Mouse (Mus musculus): Measurements from ENCODE around the gene Gm17571.

The Gm17571 gene

DNA sequence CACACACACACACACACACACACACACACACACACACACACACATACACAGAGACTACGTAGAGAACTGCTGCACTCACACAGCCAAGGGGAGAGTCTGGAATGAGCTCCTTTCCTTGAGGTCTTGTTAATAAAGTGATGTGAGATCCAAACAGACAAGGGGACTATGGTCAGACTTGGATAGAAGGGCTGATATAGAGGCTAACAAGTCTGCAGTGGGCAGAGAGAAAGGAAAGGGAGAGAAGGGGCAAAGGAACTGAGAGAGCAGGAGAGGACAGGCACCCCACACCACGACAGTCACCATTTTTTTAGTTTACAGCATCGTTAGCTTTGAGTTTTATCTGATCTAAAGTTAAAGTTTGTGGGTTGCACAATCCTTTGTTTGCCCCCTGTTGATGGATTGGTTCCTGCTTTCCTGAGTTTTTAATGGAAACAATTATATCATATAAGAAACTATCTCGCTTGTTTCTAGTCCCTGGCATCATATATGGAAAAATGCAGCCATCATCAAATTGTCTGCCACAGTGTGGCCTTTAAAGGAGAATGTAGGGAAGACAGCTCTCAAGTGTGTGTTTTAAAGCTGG, at the start of gene Gm17571:
TSS of gene Gm17571 (minus strand) at position 51 of the 583 bp plus-strand sequence.
- DNase-seq (ENCODE audit: low spot score), result no peak

DNA sequence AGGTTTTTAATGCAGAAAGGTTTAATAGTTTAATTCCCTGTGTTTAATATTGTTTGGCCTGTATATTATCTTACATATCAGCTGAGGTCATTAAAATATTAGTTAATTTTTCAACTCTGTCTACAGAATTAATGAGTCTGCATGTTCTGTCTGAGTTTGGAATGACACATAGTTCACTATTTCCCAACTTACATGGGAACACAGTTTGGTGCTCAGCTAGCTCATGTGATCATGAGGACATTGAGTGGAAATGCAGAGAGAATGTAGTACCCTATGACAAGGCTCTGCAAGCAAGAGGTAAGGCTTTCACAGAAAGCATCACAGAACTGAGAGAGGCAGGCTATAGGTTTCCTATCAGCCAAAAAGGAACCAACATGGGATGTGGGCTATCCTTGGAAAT, 49.0 kb upstream of the Gm17571 start:
- DNase-seq (ENCODE audit: low spot score), result no peak

DNA sequence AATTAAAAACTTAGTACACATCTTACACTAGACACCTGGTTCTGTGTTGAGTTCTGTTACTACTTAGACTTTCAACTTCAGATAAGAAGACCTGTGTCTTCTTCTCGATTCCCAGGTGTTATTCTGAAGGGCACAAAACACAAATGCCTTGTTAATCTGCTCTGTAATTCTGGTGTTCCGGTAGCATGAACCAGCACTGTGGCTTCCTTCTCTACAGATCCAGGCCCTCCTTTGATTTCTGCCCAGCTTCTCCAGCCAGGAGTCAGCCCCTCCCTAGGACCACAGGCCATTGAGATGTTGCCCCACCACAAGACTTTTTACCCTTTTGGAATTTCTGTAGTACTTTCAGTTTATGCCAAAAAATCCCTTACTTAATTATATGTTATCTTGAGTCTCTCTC, 47.2 kb upstream of the Gm17571 start:
- DNase-seq (ENCODE audit: low spot score), result no peak

DNA sequence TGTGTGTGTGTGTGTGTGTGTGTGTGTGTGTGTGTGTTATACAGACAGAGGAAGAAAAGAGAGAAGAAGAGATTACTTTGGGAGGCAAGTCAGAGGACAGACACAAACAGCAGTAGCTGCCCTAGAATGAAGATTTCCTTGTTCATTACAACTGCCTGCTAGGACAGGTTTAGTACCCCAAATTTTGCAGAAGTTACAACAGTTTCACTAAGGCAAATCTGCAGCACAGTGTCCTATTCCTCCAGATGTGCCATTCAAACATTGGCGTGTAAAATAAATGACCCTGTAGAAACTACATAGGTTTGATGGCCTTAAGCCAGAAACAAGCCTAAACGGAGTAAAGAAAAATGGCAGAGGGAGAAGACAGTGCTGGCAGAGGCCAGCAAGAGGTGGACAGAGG, 46.3 kb upstream of the Gm17571 start:
- DNase-seq (ENCODE audit: low spot score), result no peak

DNA sequence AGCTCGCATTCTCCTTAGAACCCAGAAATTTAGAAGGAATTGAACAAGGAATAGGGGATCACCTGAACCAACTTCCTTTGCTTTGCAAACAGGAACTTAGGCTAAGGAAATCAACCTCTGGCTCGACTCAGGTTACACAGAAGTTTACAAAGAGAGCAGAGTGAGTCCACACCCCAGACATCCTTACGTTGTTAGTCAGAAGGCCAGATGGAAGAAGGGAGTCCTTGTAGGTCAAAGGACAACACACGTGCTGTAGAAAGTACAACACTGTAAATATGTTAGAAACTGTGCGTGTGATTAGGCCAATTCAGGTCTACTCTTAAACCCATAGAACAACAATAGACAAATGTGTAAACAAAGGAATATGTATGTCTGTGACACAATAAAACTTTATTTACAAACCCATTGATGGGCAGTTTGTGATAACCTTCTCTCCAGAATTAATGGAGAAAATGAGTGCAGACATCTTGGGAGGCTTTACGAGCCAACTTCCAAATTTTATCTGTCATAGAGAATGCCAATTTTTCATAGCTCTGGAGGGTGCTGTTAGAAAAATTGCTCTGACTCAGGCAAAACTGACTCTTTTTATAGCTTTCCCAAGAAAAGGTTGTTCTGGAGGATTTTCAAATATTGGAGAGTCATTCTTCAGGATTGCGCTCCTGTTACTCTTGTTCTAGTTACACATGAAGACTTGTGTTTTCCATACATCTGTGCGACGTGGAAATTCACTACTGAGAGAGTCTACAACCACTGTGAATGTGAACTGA, 45.5 kb upstream of the Gm17571 start:
- no peak for DNase-seq (ENCODE audit: low spot score)

DNA sequence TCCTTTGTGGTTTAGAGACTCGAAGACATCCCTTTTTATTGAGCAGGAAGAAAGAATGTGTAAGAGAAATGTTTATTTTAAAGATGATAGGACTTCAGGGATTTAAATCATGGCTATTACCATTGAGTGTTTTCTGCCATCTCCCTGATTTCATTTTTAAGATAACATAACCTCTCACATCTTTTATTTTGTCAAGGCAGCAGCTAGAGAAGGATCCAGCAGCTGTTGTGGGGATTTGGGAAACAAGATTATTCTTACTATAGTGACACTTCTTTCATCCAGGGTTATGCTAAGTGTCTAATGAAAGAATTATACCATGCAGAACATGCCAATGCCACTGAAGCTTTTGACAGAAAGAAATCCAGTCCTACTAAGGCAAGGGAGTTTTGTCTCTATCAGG, 44.6 kb upstream of the Gm17571 start:
- DNase-seq (ENCODE audit: low spot score), result no peak

DNA sequence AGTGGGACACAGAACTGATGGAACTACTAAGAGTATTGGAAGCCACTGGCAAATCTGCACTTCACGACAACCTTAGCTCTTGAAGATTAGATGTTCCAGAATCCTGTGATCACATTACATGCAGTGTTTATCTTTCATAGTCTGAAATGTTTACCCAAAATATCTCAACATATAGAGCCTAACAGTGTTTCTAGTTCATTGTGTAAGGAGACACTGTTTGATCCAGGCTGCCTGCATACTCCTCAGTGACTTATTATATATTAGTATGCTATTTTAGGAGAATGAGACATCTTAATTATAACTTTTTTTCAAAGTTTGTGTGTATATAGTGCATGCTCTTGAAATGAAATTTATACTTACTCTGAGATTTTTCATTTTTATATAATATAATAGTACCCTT, 39.4 kb upstream of the Gm17571 start:
- no peak for DNase-seq (ENCODE audit: low spot score)

DNA sequence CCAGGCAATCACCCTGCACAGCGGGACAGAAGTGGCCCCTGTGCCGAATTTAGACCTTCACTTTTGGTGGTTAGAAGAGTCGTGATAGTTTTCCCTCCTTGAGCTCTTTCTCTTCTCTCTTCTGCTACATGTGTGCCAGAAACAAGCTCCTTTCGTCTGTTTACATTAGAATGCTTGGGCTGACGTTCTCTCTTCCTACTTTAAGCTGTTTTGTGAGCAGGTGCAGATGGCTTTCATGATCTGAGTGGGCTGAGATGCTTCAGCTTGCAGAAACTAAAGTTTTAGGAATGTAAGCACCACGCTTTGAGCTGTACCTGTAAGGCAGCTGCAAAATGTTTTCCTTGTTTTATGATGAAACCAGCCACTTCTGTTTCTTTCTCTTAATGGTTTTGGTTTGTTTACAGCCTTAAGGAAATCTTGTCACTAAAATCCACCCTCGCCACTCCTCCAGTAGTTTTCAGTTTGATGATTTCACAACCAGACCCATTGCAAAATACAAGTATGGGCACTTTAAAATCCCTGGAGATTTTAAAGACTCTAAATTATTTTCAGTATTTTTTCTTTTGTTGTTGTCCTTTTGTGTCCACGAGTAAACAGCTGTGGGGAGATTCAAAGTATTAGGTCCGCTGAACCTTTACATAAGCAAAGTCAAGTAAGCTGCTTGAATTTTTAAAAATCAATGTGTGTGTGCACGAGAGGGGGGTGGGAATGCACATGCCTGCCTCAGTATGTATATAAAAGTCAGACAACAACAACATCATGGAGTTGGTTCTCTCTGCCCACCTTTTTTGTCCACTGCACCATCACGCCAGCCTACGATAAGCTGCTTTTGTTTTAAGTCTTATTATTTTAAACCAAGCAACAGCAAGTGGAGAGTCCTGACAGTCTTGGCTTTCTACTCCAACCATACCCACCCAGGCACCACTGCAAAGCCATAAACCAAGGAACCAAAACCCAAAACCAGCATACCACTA, 38.0 kb upstream of the Gm17571 start:
- no peak for DNase-seq (ENCODE audit: low spot score)

DNA sequence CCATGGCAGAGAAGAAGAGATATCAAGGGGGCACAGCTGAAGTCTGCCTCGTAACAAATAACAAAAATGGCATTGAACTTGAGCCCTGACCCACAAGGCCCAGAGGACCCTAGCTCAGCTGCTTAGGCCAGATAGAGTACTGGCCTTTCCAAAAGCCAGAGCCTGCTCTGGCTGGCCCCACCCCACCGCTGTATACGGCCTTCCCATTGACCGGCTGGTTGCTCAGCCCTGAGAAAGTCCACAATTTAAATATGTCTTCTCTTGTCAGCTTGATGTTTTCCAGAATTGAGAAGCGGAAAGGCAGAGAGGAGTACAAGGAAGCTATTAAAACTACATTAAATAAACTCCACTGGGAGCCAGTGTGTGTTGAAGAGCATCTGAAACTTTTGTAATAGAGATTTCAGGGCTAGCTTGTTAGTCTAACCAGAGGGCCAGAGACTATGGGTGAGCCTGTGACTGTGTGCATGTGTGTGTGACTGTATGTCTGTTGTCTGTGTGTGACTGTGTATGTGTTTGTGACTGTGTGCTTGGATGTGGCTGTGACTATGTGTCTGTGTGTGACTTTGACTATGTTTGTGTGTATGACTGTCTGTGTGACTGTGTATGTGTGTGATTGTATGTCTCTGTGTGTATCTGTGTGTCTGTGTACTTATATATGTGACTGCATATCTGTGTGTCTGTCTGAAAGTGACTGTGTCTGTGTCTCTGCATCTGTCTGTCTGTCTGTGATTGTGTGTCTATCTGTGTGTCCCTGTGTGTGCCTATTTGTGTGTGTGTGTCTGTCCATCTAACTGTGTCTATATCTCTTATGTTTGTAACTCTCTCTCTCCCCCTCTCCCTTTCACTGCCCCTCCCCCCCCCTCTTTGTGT, 36.9 kb upstream of the Gm17571 start:
- DNase-seq (ENCODE audit: low spot score), result no peak

DNA sequence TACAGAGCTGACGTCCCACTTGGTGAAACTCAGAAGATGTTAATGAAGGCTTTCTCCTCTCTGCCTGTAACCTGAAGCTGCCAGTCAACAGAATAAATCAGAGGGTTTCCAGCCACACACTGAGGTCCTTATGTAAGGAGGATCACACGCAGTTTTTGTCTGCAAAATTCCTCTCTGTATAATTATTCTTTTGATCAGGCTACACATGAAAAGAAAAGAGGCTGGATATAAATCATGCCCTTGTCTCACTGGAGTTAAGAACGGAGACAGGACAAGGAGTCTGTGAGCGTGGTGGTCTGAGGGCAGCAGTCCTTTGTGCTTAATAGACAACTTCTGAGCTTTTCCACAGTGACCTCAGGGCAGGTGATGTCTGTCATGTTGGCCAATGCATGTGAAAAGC, 32.7 kb upstream of the Gm17571 start:
- DNase-seq (ENCODE audit: low spot score), result no peak

DNA sequence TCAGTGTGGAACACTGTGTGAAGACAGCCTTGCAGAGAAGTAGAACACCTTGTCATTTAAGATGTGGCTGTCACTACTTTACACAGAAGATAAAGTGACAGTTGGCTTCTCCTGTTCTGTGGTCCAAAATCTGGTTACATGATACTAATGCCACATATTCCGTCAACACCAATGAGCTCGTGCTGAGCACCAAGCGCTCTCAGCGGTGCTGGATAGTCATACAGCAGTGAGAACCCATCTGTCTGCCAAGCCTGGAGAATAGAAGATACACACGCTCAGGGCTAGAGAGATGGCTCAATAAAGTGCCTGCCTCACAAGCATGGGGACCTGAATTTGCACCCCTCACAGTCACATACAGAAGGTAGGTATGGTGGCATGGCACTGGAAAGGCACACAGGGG, 28.4 kb upstream of the Gm17571 start:
- no peak for DNase-seq (ENCODE audit: low spot score)

DNA sequence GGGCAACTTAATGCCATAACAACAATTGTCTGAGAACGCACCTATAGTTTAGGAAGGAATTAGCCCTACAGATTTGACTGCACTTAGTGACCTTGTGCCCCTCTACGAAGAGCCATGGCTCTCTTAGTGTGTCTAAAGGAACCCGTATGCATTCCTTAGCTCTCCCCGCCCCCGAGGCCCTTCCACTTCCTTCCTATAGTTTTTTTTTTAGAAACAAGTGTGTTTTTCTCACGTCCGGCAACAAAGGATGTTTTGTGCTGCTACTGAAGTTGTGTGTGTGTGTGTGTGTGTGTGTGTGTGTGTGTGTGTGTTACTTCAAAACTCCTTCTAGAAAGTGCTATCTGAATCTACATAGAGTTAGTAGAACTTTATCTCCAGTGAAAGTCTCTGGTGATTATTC, 23.5 kb upstream of the Gm17571 start:
- no peak for DNase-seq (ENCODE audit: low spot score)

DNA sequence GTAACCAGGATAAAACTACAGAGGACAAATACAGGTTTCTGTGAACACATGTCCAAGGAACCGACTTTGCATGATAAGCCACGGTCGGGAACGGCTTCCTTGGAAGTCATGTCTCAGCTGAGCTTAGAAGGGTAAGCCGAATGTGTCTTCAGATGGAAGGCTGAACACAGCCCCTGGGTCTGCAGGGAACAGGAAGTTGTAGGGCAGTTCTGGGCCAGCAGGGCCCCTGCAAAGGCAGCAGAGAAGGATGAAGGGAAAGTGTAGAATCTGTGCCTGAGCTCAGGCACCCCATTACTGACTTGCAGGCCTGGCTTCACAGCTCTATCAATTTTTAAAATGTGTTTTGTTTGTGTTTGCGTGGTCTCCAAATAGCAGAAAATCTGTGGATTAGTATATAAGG, 22.2 kb upstream of the Gm17571 start:
- DNase-seq (ENCODE audit: low spot score), result no peak

DNA sequence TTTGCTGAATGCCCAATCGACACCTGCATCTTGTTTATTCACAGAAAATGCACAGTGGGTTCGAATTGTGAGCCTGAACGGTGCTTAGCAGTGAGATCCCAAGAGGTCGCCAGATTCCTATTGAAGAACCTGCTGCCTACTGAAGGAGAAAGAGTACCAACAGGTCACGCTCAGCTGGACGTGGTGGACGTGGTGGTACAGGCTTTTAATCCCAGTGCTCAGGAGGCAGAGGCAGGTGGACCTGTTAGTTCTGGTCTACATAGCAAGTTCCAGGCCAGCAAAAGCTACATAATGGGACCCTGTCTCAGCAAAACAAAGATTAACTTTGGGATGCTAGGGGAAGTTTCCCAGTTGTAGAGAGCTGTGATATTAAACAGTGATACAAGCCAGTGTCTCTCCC, 21.2 kb upstream of the Gm17571 start:
- DNase-seq (ENCODE audit: low spot score), result no peak

DNA sequence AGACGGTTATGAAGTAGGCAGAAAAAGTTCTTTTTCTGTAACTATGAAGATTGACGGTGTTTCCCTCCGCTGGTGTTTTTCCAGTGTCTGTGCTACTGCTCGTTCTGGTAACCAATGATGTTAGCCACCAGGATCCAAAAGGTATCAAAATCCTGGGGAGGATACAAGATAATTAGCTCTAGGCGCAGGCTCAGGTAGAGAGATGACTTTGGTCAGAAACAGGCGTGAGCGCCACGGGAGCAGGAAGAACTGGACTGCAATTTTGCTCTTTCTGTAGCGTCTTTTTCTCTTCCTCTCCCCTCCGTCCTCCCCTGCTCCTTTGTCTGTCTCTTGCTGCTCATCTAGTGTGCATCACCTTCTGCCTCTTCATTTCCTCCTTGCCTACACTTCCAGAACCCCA, 20.3 kb upstream of the Gm17571 start:
- no peak for DNase-seq (ENCODE audit: low spot score)

DNA sequence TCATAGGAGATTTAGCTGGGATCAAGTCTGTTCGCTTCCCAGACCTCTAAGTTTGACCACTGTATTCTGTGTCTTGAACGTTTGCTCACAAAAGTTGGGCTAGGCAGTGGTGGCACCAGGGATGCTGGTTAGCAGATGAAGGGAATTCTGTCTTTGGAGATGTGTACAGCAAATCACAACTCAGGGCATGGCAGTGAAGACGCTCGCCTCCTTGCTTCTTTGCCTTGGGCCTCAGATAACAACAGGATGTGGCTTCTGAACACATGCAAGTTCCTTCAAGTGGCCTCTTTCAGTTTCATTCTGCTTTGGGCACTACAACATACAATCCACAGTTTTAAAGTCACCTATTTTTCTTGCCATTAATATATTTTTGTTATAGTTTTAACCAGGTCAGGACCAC, 19.8 kb upstream of the Gm17571 start:
- no peak for DNase-seq (ENCODE audit: low spot score)

DNA sequence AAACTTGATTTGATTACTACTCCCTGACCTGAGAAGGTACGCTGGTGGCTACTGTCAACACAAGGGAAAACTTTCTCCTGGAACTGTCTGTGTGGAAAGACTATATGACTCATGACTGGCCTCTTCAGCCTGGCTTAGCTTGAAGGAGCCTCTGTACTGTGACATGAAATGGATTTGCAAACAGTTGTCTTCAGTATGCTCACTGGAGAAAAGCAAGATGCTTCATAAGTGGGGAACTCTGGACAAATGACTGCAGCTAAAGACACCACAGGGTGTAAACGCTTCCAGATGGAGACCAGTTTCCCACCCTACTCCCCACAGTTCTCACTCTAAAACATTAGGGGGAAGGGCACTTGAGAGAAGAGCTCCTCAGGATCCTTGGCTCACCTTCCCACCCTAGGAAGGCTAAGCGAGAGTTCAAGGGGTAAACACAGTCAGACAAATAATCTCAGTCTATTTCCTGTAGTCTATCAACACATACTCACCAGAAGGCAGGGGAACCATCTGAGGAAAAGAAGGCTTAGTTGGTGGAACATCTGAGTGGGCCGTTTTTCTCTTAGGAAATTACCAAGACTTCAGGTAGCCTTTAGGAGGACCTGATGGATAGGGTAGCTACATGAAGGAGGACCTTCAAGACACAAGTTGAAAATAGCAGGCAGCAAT, 18.9 kb upstream of the Gm17571 start:
- DNase-seq (ENCODE audit: low spot score), result no peak

DNA sequence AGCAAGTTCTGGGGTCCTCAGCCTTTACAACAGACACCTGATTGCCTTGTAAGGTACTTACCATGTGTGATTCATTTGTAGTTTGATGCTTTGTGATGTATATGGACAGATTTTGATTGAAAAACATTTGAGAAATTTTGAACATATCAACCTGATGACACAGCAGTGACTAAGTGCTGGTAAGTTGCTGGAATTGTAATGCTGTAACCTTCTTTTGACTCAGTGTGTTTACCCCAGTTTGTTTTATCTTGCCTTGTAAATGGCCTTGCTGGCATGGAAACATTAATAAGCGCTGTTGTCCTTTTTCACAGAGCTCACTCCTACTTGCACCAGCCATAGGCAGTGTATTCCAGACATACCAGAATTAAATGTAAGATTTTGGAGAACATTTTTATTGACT, 14.4 kb upstream of the Gm17571 start:
- DNase-seq (ENCODE audit: low spot score), result no peak

DNA sequence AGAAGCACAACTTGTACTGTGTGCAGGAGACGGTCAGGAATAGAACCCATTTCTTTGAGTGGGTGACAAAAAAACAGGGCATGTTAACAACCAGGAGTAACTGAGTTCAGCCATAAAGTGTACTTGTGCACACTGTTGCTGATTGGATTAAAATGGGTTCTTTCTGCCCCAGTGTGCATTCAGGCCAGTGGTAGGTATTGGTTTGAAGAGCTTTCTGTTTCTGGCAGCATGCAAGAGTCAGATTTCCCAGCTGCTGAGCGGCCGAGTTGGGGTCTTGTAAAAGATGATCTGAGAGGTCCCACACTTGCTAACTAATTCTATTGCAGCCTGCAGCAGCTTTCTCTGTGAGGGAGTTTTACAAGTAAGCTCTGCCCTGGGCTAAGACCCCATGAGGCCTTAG, 13.5 kb upstream of the Gm17571 start:
- no peak for DNase-seq (ENCODE audit: low spot score)

DNA sequence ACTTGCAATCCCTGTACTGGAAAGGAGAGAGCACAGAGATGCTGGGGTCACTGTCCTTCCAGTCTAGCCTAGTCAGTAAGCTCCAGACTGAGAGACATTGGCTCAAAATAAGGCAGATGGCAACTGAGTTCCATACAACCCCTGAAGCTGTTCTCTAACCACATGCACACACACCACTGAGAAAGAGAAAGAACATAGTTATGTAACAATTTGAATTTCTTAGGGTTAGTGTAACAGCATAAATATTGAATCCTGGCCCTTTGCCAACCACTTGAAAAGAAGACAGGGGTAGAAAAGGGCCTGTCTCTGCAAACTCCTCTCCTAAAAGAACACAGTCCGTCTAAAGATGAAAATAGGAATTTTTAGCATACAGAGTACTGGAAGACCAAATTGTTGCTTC, 12.8 kb upstream of the Gm17571 start:
- DNase-seq (ENCODE audit: low spot score), result no peak

DNA sequence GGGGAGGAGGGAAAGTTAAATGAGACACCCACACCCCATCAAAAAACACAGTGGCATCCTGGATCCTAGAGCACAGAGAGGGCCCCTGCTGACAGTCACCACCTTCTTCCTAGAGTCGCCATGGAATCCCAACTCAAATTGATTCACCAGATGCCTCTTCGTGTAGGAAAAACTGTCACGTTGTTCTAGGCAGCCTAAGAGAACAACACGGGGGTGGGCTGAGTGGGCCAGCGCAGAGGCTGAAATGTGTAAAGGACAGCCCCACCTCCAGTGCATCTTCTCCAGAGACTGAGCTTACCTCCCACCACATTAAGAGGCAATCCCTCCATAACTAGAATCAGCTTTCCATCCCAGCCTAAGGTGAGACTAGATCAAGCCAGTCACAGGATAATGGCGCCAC, 11.2 kb upstream of the Gm17571 start:
- no peak for DNase-seq (ENCODE audit: low spot score)

Measured in layer of hippocampus, adult 9-10 months (tissue).